Mouse (Mus musculus) Patski (cell line): ENCODE results near the gene Tdgf1. TPM values are rescaled to one million over a fixed set of nuclear protein-coding genes. Genes with fewer than 3 reads are reported as not detected.

ENCODE experiments used
- ATAC-seq: fragments of 100-300 bp; one replicate; pipeline ENCODE4 v1.8.0; 2021
- CTCF ChIA-PET: fragments of 350-600 bp; sonication (Branson Sonifier 250); formaldehyde crosslinking; loops from one replicate; lab custom pipeline; 2022; ENCODE audit warnings: inconsistent platforms; lab: Charles Lee
- POLR2A ChIA-PET: fragments of 350-600 bp; sonication (Branson Sonifier 250); formaldehyde crosslinking; loops from one replicate; lab custom pipeline; 2022; ENCODE audit warnings: antibody characterized with exemption, inconsistent platforms; lab: Charles Lee
- DNase-seq: peaks from one replicate; pipeline ENCODE4 v3.0.0-alpha.2; 2011; ENCODE audit warnings: low read depth, low spot score
- H3K27me3 ChIP-seq: fragments of 371-371 bp; one replicate; pipeline ENCODE4 v1.5.1; 2021
- CTCF ChIP-seq: fragments of 100-300 bp; IDR thresholded peaks from one replicate; pipeline ENCODE4 v1.5.1; 2021
- in situ Hi-C: fragments of 300-500 bp; cut with MboI; formaldehyde crosslinking; loops from 3 replicates; pipeline ENCODE4 v1.11.1; 2018; ENCODE audit warnings: low pct_unique_long_range_greater_than_20kb, mixed read lengths
- polyA plus RNA-seq: library from polyadenylated mRNA; unstranded; gene quantifications from one replicate; pipeline ENCODE4 v1.2.3, GENCODE M21; 2021

The Tdgf1 gene
- not detected for polyA plus RNA-seq

- ChIA-PET POLR2A (no interaction called here), CTCF (interaction anchor here (2.1 kb wide), 1 partner anchor 13 kb away, joined by 6 read pairs; no protein-coding TSS in a partner anchor)
- H3K27me3 ChIP-seq = no peaks in the 10 kb centered on the region
- in situ Hi-C loops = no loop called here
- DNase-seq (no peak), ATAC-seq (no peak)
- TF ChIP-seq CTCF = no peak
Measured at GRCm38 (mm10) chr9:110945926-110946325, at the start of gene Tdgf1. Gene Tdgf1 (minus strand): TSS chr9:110946158.

GRCm38 (mm10) chr9:110994716-110995172 lies 48.8 kb upstream of the Tdgf1 start:
- H3K27me3 ChIP-seq = no peaks in the 10 kb centered on the region
- CTCF ChIA-PET = interaction anchor here (0.9 to 1.4 kb wide), 3 partner anchors 17 to 72 kb away, joined by 3 to 5 read pairs (median 3); no protein-coding TSS in a partner anchor
- ATAC-seq (no peak), DNase-seq (no peak)
- no peak for TF ChIP-seq CTCF
- in situ Hi-C loops = loop anchor here (5.0 kb wide), 1 partner anchor 78 kb away; no protein-coding TSS in a partner anchor
- POLR2A ChIA-PET = no interaction called here

- no peak for TF ChIP-seq CTCF
- no peaks in the 10 kb centered on the region for H3K27me3 ChIP-seq
- ChIA-PET POLR2A (no interaction called here), CTCF (interaction anchor here (2.3 kb wide), 1 partner anchor 79 kb away, joined by 11 read pairs; no protein-coding TSS in a partner anchor)
- in situ Hi-C loops = no loop called here
- ATAC-seq = no peak
- no peak for DNase-seq
Measured at GRCm38 (mm10) chr9:110993281-110993709, 47.3 kb upstream of the Tdgf1 start.

GRCm38 (mm10) chr9:110990204-110990603 lies 44.2 kb upstream of the Tdgf1 start, which contains the start of gene Rtp3:
Gene Rtp3 (minus strand): TSS chr9:110990583.
- DNase-seq (no peak), ATAC-seq (no peak)
- ChIA-PET POLR2A (no interaction called here), CTCF (no interaction called here)
- in situ Hi-C loops = no loop called here
- H3K27me3 ChIP-seq = no peaks in the 10 kb centered on the region
- no peak for TF ChIP-seq CTCF

GRCm38 (mm10) chr9:110989543-110989942 lies 43.6 kb upstream of the Tdgf1 start:
- ChIA-PET POLR2A (no interaction called here), CTCF (interaction anchor here (0.8 kb wide), 1 partner anchor 66 kb away, joined by 5 read pairs; no protein-coding TSS in a partner anchor)
- in situ Hi-C loops = no loop called here
- no peak for TF ChIP-seq CTCF
- no peak for ATAC-seq
- no peaks in the 10 kb centered on the region for H3K27me3 ChIP-seq
- DNase-seq = no peak

- no peaks in the 10 kb centered on the region for H3K27me3 ChIP-seq
- DNase-seq (no peak), ATAC-seq (no peak)
- TF ChIP-seq CTCF = no peak
- POLR2A ChIA-PET = no interaction called here
- CTCF ChIA-PET = interaction anchor here (0.8 kb wide), 1 partner anchor 66 kb away, joined by 5 read pairs; no protein-coding TSS in a partner anchor
- in situ Hi-C loops = no loop called here
Measured at GRCm38 (mm10) chr9:110989141-110989540, 43.2 kb upstream of the Tdgf1 start.

- CTCF ChIA-PET = interaction anchor here (1.0 to 1.5 kb wide), 2 partner anchors 9 to 85 kb away, joined by 3 to 6 read pairs; no protein-coding TSS in a partner anchor
- no peak for TF ChIP-seq CTCF
- in situ Hi-C loops = no loop called here
- POLR2A ChIA-PET = no interaction called here
- DNase-seq (no peak), ATAC-seq (no peak)
- no peaks in the 10 kb centered on the region for H3K27me3 ChIP-seq
Measured at GRCm38 (mm10) chr9:110988078-110988477, 42.1 kb upstream of the Tdgf1 start.

GRCm38 (mm10) chr9:110987331-110987730 lies 41.4 kb upstream of the Tdgf1 start:
- no peak for TF ChIP-seq CTCF
- POLR2A ChIA-PET = interaction anchor here (0.6 kb wide), 1 partner anchor 131 kb away, joined by 3 read pairs; no protein-coding TSS in a partner anchor
- DNase-seq (no peak), ATAC-seq (no peak)
- CTCF ChIA-PET = interaction anchor here (1.5 kb wide), 1 partner anchor 10 kb away, joined by 6 read pairs; no protein-coding TSS in a partner anchor
- in situ Hi-C loops = no loop called here
- H3K27me3 ChIP-seq = no peaks in the 10 kb centered on the region

- no peak for TF ChIP-seq CTCF
- CTCF ChIA-PET = no interaction called here
- in situ Hi-C loops = no loop called here
- no peak for DNase-seq
- POLR2A ChIA-PET = no interaction called here
- no peak for ATAC-seq
- H3K27me3 ChIP-seq = no peaks in the 10 kb centered on the region
Measured at GRCm38 (mm10) chr9:110985951-110986350, 40.0 kb upstream of the Tdgf1 start.

- H3K27me3 ChIP-seq = no peaks in the 10 kb centered on the region
- POLR2A ChIA-PET = no interaction called here
- in situ Hi-C loops = no loop called here
- no peak for DNase-seq
- no peak for ATAC-seq
- TF ChIP-seq CTCF = no peak
- CTCF ChIA-PET = no interaction called here
Measured at GRCm38 (mm10) chr9:110985541-110985940, 39.6 kb upstream of the Tdgf1 start.

GRCm38 (mm10) chr9:110984096-110984495 lies 38.1 kb upstream of the Tdgf1 start:
- H3K27me3 ChIP-seq = no peaks in the 10 kb centered on the region
- DNase-seq = no peak
- CTCF ChIA-PET = no interaction called here
- in situ Hi-C loops = no loop called here
- POLR2A ChIA-PET = no interaction called here
- no peak for TF ChIP-seq CTCF
- ATAC-seq = no peak
